Mouse (Mus musculus) brain, embryonic 14.5 days (tissue): Measurements from ENCODE around the gene Dhodh.

Experiments
- CTCF ChIP-seq: fragments of 200-500 bp; IDR thresholded peaks from 2 replicates; pipeline ENCODE4 v1.5.1; 2012; ENCODE audit warnings: inconsistent platforms, mild to moderate bottlenecking, moderate library complexity, borderline replicate concordance; ENCODE audit not compliant: insufficient read depth, insufficient read length; ENCODE audit errors: extremely low read depth
- POLR2A ChIP-seq: fragments of 200-500 bp; IDR thresholded peaks from 2 replicates; pipeline ENCODE4 v1.6.1; 2012; ENCODE audit warnings: mild to moderate bottlenecking, inconsistent platforms, borderline replicate concordance; ENCODE audit not compliant: poor library complexity, insufficient read depth, insufficient read length, severe bottlenecking; ENCODE audit errors: extremely low read depth

DNA sequence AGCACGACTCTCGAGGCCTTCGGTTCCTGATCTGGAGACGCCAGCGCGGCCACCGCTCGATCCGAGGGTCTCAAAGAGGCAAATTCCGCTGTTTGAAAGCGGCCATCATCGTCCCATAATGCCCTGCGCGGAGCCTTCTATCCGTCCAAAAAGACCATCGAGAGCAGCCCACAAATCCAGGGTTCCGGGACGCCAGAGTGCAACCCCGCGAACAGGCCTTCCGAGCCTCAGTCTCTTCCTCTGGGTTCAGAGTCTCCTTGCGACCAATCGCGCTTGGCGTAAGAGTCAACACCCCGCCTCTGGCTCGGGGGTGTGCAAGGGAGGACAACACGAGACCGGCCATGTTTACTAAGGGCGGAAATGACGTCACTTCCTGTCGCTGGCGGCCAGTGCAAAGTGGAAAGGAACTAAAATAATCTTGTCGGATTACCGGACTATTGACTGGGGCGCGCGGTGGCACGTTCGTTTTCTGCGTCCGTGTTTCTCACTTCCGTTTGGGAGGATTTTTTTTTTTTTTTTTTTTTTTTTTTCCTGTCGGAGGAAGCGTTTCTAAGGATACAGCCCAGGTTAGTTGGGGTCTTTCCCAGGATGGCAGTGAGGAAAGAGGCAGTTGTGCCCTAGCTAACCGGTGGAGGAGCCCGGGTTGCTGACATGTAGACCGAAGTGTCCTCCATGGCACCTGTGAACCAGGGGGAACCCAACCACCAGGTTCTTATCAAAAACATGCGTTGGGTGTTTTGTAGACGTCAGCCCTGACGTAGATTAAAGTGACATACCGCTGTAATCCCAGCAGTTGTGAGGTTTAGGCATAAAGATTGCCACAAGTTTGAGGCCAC is 42.8 kb downstream of the Dhodh start, which contains the start of the genes Dhx38 and Txnl4b:
- TF ChIP-seq POLR2A: no peak
- TF ChIP-seq CTCF: no peak
